Comparison of ENCODE assay signal across 19 mouse cellular contexts in the genomic region with DNA sequence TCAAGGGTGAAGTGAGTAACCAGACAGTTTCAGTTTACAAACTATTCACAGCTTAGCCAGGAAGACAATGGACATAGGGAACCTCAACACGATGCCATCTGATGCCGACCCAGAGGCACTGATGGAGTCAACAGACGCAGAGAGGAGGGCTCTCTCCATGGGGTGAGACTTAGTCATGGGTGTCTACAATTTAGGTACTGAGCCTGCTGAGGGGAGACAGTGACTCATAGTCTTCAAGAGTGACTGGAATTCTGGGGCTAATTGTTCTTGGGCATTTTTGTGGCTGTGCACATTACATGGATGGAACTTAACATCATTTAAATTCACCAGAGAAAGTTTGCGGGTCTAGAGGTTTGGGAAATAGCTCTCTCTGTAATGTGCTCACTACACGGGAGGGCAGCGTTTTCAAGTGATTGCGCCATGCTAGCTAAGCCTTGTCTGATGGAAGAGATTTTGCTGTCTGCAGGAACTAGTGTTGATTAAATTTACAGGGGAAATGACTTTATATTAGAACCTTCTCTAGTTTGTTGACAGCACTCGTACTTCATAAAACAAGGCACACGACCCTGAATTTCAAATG.
A peak's percentile ranks its signal among the peaks of the same experiment; 100 is the strongest.
DNase-seq lines count a peak whose midpoint lies in the region; ATAC-seq and TF ChIP-seq lines count a peak whose summit lies in the region.
"Had no signal": no experiment of that assay in that cellular context is flagged by ENCODE, and none has a peak within 500 bp of the region (broad histone marks: within the 10 kb centered on the region; RNA-seq: fewer than 3 reads in every experiment).

No protein-coding gene starts in this region.

- TF ChIP-seq EP300 in lung, postnatal 0 days (IDR thresholded peaks at IDR 0.05): no peak

- TF ChIP-seq CTCF in lung, postnatal 0 days (IDR thresholded peaks at IDR 0.05): no peak

- peak; percentile 67 for DNase-seq in 3134 (ENCODE audit: extremely low read depth, insufficient read length, low spot score)
- DNase-seq in 3T3-L1 (ENCODE audit: low read depth, low spot score): peak; percentile 87
- peak; percentile 81 for DNase-seq in NIH3T3 (ENCODE audit: low read depth)
- no peak for DNase-seq in lung, postnatal 0 days (ENCODE audit: low spot score)
- DNase-seq in hindbrain, embryonic 10.5 days (ENCODE audit: low spot score): no peak
- DNase-seq: adrenal gland, postnatal 14 days; cerebellum, adult 18-20 months; cerebellum, postnatal 10 days; gastrocnemius, postnatal 14 days; heart, postnatal 10 days; heart, postnatal 4 days; kidney, adult 11 months had no signal

- H3ac ChIP-seq in myocyte (ENCODE audit: control insufficient read depth, insufficient read length): no peak overlapping the region

- H3K4me3 ChIP-seq in myocyte: no peak overlapping the region
- no peak overlapping the region for H3K4me3 ChIP-seq in lung, postnatal 0 days (ENCODE audit: low read depth, low read length)
- no peak overlapping the region for H3K4me3 ChIP-seq in hindbrain, embryonic 10.5 days
- H3K4me3 ChIP-seq: embryonic facial prominence, embryonic 10.5 days; erythroblast, embryonic 14.5 days; forebrain, embryonic 15.5 days; hindbrain, embryonic 13.5 days had no signal

- no peak for ATAC-seq in lung, postnatal 0 days
- ATAC-seq: activated CD4-positive, CD25-positive, alpha-beta regulatory T cell, adult 4 months; forebrain, embryonic 15.5 days; hindbrain, postnatal 0 days had no signal

- TF ChIP-seq POLR2A in myocyte (IDR thresholded peaks at IDR 0.05; ENCODE audit: insufficient read length, low read depth): no peak

- no peak overlapping the region for H3K27ac ChIP-seq in lung, postnatal 0 days (ENCODE audit: low read length)
- H3K27ac ChIP-seq in hindbrain, embryonic 10.5 days: no peak overlapping the region
- H3K27ac ChIP-seq: embryonic facial prominence, embryonic 10.5 days; forebrain, embryonic 15.5 days; hindbrain, embryonic 13.5 days; hindbrain, postnatal 0 days had no signal

- no peaks in the 10 kb centered on the region for H3K9me3 ChIP-seq in lung, postnatal 0 days (ENCODE audit: low read length)
- no peaks in the 10 kb centered on the region for H3K9me3 ChIP-seq in hindbrain, embryonic 10.5 days
- H3K9me3 ChIP-seq: embryonic facial prominence, embryonic 10.5 days; forebrain, embryonic 15.5 days; hindbrain, embryonic 13.5 days had no signal

- H3K27me3 ChIP-seq in myocyte (ENCODE audit: control insufficient read depth, insufficient read depth, insufficient read length): no peaks in the 10 kb centered on the region
- no peaks in the 10 kb centered on the region for H3K27me3 ChIP-seq in lung, postnatal 0 days (replicated peaks; ENCODE audit: insufficient read depth, low read length)
- no peaks in the 10 kb centered on the region for H3K27me3 ChIP-seq in hindbrain, embryonic 10.5 days (ENCODE audit: insufficient read depth, poor library complexity, severe bottlenecking)
- H3K27me3 ChIP-seq: forebrain, embryonic 15.5 days; hindbrain, embryonic 13.5 days had no signal

- H3K4me1 ChIP-seq in lung, postnatal 0 days (ENCODE audit: insufficient read depth, low read depth, low read length): no peaks in the 10 kb centered on the region
- no peaks in the 10 kb centered on the region for H3K4me1 ChIP-seq in hindbrain, embryonic 10.5 days (replicated peaks)
- H3K4me1 ChIP-seq: embryonic facial prominence, embryonic 10.5 days; forebrain, embryonic 15.5 days; hindbrain, embryonic 13.5 days had no signal

- H3K4me2 ChIP-seq in myocyte (ENCODE audit: low read depth): peak overlapping the region; percentile 68
- no peak overlapping the region for H3K4me2 ChIP-seq in lung, postnatal 0 days (replicated peaks; ENCODE audit: low read depth, low read length)
- H3K4me2 ChIP-seq: forebrain, embryonic 15.5 days; hindbrain, embryonic 13.5 days had no signal

- H3K79me2 ChIP-seq in myocyte (ENCODE audit: control insufficient read depth, insufficient read depth): no peaks in the 10 kb centered on the region

- 68% methylated on average over 9 of the region's 9 CpGs for WGBS in lung, postnatal 0 days
- WGBS in hindbrain, embryonic 10.5 days: 86% methylated on average over 9 of the region's 9 CpGs

- H3K36me3 ChIP-seq in myocyte (ENCODE audit: control insufficient read depth, insufficient read depth): no peaks in the 10 kb centered on the region
- no peaks in the 10 kb centered on the region for H3K36me3 ChIP-seq in lung, postnatal 0 days (ENCODE audit: insufficient read depth, low read length)
- no peaks in the 10 kb centered on the region for H3K36me3 ChIP-seq in hindbrain, embryonic 10.5 days
- H3K36me3 ChIP-seq: embryonic facial prominence, embryonic 10.5 days; forebrain, embryonic 15.5 days; hindbrain, embryonic 13.5 days had no signal

- H3K9ac ChIP-seq in lung, postnatal 0 days (replicated peaks; ENCODE audit: low read depth): no peak overlapping the region
- H3K9ac ChIP-seq: forebrain, embryonic 15.5 days; hindbrain, embryonic 13.5 days had no signal

TF ChIP-seq in myocyte, 11 proteins besides CTCF, POLR2A, EP300 and RAD21:
- TF ChIP-seq MAX (IDR thresholded peaks at IDR 0.05; ENCODE audit: low read depth) (no peak), MYOD1 (IDR thresholded peaks at IDR 0.05; ENCODE audit: control insufficient read depth in 1 of 3, insufficient read length in 2 of 3, low read depth in 2 of 3) (no peak), REST (IDR thresholded peaks at IDR 0.05; ENCODE audit: insufficient read depth, insufficient read length) (no peak), CEBPB (IDR thresholded peaks at IDR 0.05; ENCODE audit: insufficient read depth, poor library complexity, severe bottlenecking) (peak; percentile 98)
TF ChIP-seq in myocyte: peak in this region for 1.

Comparison
In these comparisons a context has a peak if more than half of its experiments do, and no peak if none do; other contexts are left out.
1. DNase-seq: peak in 3134 (single experiment), 3T3-L1 (single experiment) and NIH3T3 (single experiment); none in lung, postnatal 0 days (single experiment) and hindbrain, embryonic 10.5 days (single experiment).